Mouse (Mus musculus) heart, embryonic 10.5 days (tissue): ENCODE data around the gene Gstp2. TPM values are rescaled to one million over a fixed set of nuclear protein-coding genes. Genes with fewer than 3 reads are reported as not detected.
A peak's percentile ranks its signal among the peaks of the same experiment; 100 is the strongest.
"Not testable (repeated sequence)": the region's sequence is repeated elsewhere in the genome, so short reads cannot be mapped to it uniquely, and the experiment has no call there.

Experiments
- DNase-seq: peaks from one replicate; pipeline ENCODE4 v3.0.0-alpha.2; 2017; ENCODE audit warnings: low spot score
- H3K27ac ChIP-seq: fragments of 300-500 bp; sonication (generic); 2 replicates; pipeline ENCODE4 v1.5.1; 2016; ENCODE audit warnings: mild to moderate bottlenecking
- H3K27me3 ChIP-seq: fragments of 300-500 bp; sonication (generic); 2 replicates; pipeline ENCODE4 v1.6.1; 2016; ENCODE audit warnings: mild to moderate bottlenecking; ENCODE audit not compliant: poor library complexity, insufficient read depth, severe bottlenecking
- H3K36me3 ChIP-seq: fragments of 300-500 bp; sonication (generic); 2 replicates; pipeline ENCODE4 v1.6.1; 2016; ENCODE audit warnings: mild to moderate bottlenecking, moderate library complexity
- H3K4me1 ChIP-seq: fragments of 300-500 bp; sonication (generic); 2 replicates; pipeline ENCODE4 v1.6.1; 2016; ENCODE audit warnings: mild to moderate bottlenecking
- H3K4me3 ChIP-seq: fragments of 300-500 bp; sonication (generic); 2 replicates; pipeline ENCODE4 v1.5.1; 2016; ENCODE audit warnings: mild to moderate bottlenecking, moderate library complexity
- H3K9me3 ChIP-seq: fragments of 300-500 bp; sonication (generic); 2 replicates; pipeline ENCODE4 v1.6.1; 2016; ENCODE audit warnings: mild to moderate bottlenecking, moderate library complexity
- WGBS: fragments of 180-500 bp; shearing (Covaris S2); methylation state at CpG from one replicate; pipeline ENCODE4 v1.1.7; 2016; 5-methylcytosine and 5-hydroxymethylcytosine counted together
- polyA plus RNA-seq: library from polyadenylated mRNA; unstranded; fragments of >200 nt; fragmentation: Nextera tagmentation; extraction: Ambion mirVana; gene quantifications from 2 replicates; pipeline ENCODE4 v1.2.1, GENCODE M21; 2016

Gstp2 gene
- polyA plus RNA-seq, 1 experiment from 2014 or later = 2.9 TPM

DNA sequence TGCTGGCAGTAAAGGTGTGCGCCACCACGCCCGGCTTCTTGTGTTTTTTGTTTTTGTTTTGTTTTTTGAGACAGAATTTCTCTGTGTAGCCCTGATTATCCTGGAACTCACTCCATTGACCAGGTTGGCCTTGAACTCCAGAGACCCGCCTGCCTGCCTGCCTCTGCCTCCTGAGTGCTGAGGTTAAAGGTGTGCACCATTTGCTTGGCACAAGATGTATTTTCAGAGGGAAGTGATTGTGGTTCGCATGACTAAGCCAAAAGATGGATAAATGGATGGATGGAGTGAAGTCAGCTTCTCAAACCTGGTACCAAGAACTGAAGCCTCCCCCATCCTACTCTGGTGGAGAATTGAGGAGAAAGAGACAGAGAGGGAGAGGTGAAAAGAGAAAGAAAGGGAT is 8.8 kb upstream of the Gstp2 start:
- Histone ChIP-seq H3K4me1 (peaks cover 29% of the 10 kb centered on the region), H3K27me3 (0 out of 2 replicates have a peak, but pooled peaks cover 5% of the 10 kb centered on the region), H3K9me3 (no peaks in the 10 kb centered on the region), H3K4me3 (no peak overlapping the region), H3K27ac (no peak overlapping the region), H3K36me3 (no peaks in the 10 kb centered on the region)
- 83% methylated on average over 5 of the region's 5 CpGs for WGBS
- DNase-seq = no peak

DNA sequence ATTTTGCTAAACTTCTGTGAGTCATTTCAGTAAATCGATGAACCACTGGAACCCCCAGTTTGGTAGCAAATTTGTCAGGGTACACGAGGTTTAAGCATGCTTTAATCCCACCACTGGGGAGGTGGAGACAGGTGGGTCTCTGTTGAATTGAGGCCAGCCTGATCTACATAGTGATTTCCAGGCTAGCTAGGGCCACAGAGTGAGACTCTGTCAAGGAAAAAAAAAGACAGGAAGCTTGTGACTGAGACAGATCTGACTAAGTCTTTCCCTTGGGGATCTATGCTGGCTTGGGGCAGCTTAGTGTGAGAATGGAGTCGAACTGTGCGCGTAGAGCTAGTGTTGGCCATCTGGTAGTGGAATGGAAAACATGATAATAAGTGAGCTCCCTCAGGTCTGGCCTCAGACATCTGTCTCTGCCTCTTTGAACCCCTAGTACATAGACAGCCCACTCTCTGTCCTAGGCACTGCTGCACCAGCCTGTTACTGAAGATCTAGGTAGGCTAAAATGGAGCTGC is 6.8 kb upstream of the Gstp2 start:
- Histone ChIP-seq H3K4me3 (no peak overlapping the region), H3K4me1 (peaks cover 17% of the 10 kb centered on the region), H3K27me3 (0 out of 2 replicates have a peak, but pooled peaks cover 5% of the 10 kb centered on the region), H3K27ac (no peak overlapping the region), H3K36me3 (no peaks in the 10 kb centered on the region), H3K9me3 (no peaks in the 10 kb centered on the region)
- no peak for DNase-seq
- WGBS = 69% methylated on average over 5 of the region's 5 CpGs

DNA sequence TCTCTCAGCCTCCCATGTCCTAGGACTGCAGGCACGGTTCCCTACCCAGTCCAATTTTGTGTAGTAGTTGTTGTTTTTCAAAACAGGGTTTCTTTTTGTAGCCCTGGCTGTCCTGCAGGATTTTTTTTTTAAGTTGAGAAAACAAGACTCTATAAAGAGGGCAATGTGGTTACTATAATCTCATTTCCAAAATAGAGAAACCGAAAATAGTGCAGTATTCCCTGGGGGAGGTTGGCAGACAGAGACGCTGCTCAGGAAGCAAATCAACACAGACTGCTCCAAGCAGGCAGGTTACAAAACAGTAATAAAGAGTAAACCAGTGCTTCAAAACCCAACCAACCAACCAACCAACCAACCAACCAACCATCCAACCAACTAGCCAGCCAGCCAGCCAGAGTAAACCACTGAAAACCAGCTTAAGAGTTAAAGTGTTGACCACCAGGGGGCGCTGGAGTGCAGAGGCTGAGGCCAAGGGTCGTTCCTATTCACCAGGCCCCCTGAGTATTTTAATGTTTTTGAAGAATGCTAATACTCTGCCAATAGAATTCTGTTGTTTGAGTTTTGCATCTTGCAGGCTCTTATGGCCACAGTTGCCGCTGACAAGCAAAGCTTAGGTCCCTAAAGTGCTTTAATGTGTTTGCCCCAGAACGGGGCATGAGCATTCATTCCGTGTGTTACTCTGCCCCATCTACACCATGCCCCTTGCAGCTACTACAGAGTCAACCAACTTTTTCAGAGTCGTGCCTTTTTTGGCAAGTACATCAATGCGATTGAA is 6.1 kb upstream of the Gstp2 start:
- DNase-seq = peak; percentile 76
- WGBS = 50% methylated on average over 10 of the region's 10 CpGs
- H3K4me1 ChIP-seq = peaks cover 15% of the 10 kb centered on the region
- H3K9me3 ChIP-seq = no peaks in the 10 kb centered on the region
- H3K36me3 ChIP-seq = no peaks in the 10 kb centered on the region
- H3K27me3 ChIP-seq = 0 out of 2 replicates have a peak, but pooled peaks cover 5% of the 10 kb centered on the region
- no peak overlapping the region for H3K4me3 ChIP-seq
- H3K27ac ChIP-seq = no peak overlapping the region

DNA sequence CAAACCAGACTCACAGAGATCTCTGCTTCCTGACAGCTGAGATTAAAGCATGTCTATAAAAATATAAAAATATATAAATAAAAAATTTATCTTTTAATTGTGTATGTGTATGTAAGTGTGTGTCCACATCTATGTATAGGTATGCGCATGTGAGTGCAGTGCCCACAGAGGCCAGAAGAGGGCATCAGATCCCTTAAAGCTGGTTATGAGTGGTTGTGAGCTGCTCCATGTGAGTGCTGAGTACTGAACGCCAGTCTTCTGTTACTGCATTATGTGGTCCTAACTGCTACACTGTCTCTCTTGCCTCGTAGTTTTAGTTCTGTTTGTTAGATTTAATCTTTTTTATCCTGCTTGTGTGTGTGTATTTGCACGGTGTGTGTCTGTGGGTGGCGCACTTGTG is 5.2 kb upstream of the Gstp2 start:
- 89% methylated on average over 5 of the region's 5 CpGs for WGBS
- Histone ChIP-seq H3K9me3 (no peaks in the 10 kb centered on the region), H3K4me3 (no peak overlapping the region), H3K27me3 (0 out of 2 replicates have a peak, but pooled peaks cover 5% of the 10 kb centered on the region), H3K4me1 (peaks cover 8% of the 10 kb centered on the region), H3K27ac (no peak overlapping the region), H3K36me3 (no peaks in the 10 kb centered on the region)
- no peak for DNase-seq

DNA sequence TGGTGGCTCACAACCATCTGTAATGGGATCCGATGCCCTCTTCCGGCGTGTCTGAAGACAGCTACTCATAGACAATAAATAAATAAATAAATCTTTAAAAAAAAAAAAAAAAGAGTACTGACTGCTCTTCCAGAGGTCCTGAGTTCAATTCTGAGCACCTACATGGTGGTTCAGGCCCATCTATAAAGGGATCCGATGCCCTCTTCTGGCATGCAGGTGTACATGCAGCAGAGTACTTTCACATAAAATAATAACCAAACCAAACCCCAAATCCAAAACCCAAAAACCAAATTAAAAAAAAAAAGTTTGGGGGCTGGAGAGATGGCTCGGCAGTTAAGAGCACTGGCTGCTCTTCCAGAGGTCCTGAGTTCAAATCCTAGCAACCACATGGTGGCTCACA is 3.2 kb upstream of the Gstp2 start:
- not testable (repeated sequence) for H3K4me1 ChIP-seq, H3K27ac ChIP-seq, H3K4me3 ChIP-seq, H3K9me3 ChIP-seq, H3K27me3 ChIP-seq, H3K36me3 ChIP-seq, DNase-seq
- 69% methylated on average over 5 of the region's 5 CpGs for WGBS

DNA sequence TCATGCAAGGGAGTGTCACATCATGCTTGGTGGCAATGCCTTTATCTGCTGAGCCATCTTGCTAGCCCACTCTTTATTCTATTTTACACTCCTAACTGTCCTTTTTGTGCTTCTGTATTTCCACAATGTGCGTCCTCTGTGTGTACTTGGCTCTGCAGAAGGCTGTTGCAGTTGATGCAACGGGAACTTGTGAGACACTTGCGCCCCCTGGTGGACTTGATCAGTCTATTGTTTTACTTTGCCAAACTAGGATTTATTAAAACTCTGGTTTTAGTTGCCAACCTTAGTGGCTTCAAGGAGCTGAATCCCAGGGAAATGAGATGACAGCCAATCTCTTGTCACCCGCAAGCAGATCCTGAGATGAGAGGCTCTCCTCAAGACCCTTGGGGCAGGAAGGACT is 2.0 kb upstream of the Gstp2 start:
- no peak overlapping the region for H3K27ac ChIP-seq
- no peak overlapping the region for H3K4me3 ChIP-seq
- H3K4me1 ChIP-seq = 0 out of 2 replicates have a peak, but pooled peaks cover 7% of the 10 kb centered on the region
- no peaks in the 10 kb centered on the region for H3K36me3 ChIP-seq
- no peaks in the 10 kb centered on the region for H3K9me3 ChIP-seq
- 21% methylated on average over 4 of the region's 4 CpGs for WGBS
- no peak for DNase-seq
- no peaks in the 10 kb centered on the region for H3K27me3 ChIP-seq

DNA sequence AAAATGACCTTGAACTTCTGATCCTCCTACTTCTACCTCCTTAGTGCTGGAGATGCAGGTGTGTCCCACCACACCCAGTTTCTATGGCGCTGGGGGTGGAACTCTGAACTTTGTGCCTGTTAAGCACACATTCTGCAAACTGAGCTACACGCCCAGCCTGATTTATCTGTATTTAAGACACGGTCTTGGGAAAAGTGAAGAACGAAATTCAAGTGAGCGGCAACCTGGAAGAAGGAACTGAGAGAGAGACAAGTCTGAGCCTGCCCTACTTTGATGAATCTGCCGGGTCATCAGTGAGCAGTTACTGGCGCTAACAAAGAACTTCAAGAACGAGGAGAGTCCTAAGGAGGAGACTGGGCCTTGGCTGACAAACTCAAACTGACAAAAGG is 1.0 kb upstream of the Gstp2 start:
- no peak for DNase-seq
- Histone ChIP-seq H3K9me3 (no peaks in the 10 kb centered on the region), H3K4me3 (no peak overlapping the region), H3K4me1 (0 out of 2 replicates have a peak, but pooled peaks cover 12% of the 10 kb centered on the region), H3K27me3 (no peaks in the 10 kb centered on the region), H3K27ac (no peak overlapping the region), H3K36me3 (no peaks in the 10 kb centered on the region)
- WGBS = 78% methylated on average over 8 of the region's 8 CpGs

DNA sequence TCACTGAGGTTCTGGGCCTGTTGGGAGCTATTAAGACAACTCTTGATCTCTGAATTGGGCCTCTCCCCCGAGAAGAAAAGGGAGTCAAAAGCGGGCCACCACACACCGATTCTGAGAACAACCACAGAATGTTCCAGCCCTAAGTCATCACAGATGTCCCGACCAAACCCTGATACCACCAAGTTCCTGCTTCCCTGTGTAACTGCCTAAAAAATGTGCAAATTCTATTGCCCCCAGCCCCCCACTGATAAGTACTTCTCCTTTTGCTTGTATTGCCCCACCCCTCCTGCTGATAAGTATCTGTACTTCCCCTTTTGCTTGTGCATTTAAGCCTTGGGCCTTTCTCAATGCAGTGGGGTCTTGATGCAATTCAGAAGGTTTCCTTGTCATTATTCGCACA is 1.7 kb downstream of the Gstp2 start:
- H3K27me3 ChIP-seq, H3K27ac ChIP-seq, H3K4me3 ChIP-seq, H3K9me3 ChIP-seq, DNase-seq, H3K36me3 ChIP-seq: not testable (repeated sequence)
- 0 out of 2 replicates have a peak, but pooled peaks cover 13% of the 10 kb centered on the region for H3K4me1 ChIP-seq
- WGBS = 85% methylated on average over 5 of the region's 5 CpGs

DNA sequence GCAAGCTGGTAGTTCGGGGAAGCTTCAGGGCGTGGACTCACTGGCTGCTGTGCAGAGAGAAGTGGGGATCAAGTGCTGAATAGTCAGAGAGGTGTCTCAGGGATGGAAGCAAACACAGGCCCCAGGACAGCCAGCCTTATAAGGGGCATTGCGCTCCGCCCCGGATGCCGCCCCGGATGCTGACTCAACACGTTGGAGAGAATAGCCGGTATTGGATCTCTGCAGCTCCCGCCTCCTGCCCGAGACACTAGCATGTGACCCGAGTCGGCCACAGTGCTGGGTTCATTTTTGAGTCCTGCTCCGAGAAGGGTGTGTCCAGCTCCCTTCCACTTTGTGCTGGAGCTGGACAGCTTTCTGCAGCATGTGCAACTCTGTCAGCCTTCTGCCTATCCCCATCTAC is 3.7 kb downstream of the Gstp2 start:
- H3K27me3 ChIP-seq = no peaks in the 10 kb centered on the region
- no peaks in the 10 kb centered on the region for H3K9me3 ChIP-seq
- no peak for DNase-seq
- H3K27ac ChIP-seq = no peak overlapping the region
- H3K4me1 ChIP-seq = peaks cover 22% of the 10 kb centered on the region
- H3K36me3 ChIP-seq = no peaks in the 10 kb centered on the region
- no peak overlapping the region for H3K4me3 ChIP-seq
- 63% methylated on average over 14 of the region's 14 CpGs for WGBS

DNA sequence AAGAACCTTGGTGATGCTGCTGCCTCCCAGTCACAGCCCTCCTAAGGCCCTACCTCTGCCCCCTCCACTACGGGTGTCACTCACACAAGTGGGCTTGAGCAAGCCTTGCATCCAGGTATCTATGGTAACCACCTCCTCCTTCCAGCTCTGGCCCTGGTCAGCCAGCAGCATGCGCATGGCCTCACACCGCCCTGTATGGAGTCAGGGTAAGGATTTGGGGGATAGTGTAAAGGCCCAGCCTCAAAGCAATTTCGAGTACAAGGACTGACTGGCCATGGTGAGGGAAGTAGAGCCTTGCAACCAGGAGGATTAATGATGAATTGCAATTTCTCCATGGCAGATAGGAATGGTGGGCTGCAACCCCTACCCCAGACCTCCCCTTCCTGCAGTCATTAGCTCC is 4.3 kb downstream of the Gstp2 start:
- not testable (repeated sequence) for H3K27ac ChIP-seq, H3K27me3 ChIP-seq, H3K9me3 ChIP-seq, DNase-seq, H3K36me3 ChIP-seq, H3K4me3 ChIP-seq
- peaks cover 25% of the 10 kb centered on the region for H3K4me1 ChIP-seq
- WGBS = 78% methylated on average over 3 of the region's 4 CpGs

DNA sequence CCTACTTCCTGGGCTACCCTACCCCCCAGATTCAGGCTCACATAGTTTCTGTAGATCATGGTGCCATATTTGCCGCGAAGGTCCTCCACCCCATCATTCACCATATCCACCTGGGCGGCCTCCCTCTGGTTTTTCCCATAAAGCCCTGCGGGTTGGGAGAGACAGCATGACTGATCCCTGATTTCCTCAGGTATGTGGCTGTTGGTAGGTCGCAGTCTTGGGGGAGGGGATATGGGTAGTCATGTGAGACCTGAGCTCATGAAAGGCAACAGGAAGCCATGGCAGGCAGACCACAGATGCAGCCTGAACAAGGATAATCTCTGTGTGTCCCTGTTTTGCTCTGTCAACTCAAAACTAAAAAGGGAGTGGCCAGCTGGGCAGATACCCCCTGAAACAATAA is 4.9 kb downstream of the Gstp2 start:
- 83% methylated on average over 5 of the region's 5 CpGs for WGBS
- not testable (repeated sequence) for DNase-seq, H3K27ac ChIP-seq, H3K27me3 ChIP-seq, H3K9me3 ChIP-seq, H3K36me3 ChIP-seq, H3K4me3 ChIP-seq
- H3K4me1 ChIP-seq = peaks cover 28% of the 10 kb centered on the region

DNA sequence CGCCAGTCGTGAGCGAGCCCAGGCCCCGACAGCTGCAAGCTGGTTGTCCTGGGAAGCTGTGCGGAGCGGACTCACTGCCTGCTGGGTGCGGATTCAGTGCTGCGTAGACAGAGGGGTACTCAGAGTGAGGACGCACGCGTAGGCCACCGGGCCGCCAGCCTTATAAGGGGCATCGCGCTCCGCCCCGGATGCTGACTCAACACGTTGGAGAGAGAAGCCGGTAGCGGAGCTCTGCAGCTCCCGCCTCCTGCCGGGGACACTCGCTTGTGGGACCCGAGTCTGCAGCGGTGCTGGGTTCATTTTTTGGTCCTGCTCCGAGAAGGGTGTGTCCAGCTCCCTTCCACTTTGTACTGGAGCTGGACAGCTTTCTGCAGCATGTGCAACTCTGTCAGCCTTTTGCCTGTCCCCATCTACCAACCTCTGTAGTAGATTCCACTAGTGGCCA is 8.0 kb downstream of the Gstp2 start, which contains the start of gene Gstp1:
Gene Gstp1, minus strand, starts transcription at position 198 of the 445 bp plus-strand sequence.
- WGBS = 0% methylated on average over 26 of the region's 26 CpGs
- peaks cover 25% of the 10 kb centered on the region for H3K4me1 ChIP-seq
- peak within 1 kb of the TSS; percentile 87 for H3K4me3 ChIP-seq
- H3K9me3 ChIP-seq = no peaks in the 10 kb centered on the region
- H3K27ac ChIP-seq = peak within 1 kb of the TSS; percentile 95
- H3K27me3 ChIP-seq = no peaks in the 10 kb centered on the region
- peaks cover 11% of the 10 kb centered on the region; the same call in 1 of the 2 replicates for H3K36me3 ChIP-seq
- peak; percentile 96 for DNase-seq

DNA sequence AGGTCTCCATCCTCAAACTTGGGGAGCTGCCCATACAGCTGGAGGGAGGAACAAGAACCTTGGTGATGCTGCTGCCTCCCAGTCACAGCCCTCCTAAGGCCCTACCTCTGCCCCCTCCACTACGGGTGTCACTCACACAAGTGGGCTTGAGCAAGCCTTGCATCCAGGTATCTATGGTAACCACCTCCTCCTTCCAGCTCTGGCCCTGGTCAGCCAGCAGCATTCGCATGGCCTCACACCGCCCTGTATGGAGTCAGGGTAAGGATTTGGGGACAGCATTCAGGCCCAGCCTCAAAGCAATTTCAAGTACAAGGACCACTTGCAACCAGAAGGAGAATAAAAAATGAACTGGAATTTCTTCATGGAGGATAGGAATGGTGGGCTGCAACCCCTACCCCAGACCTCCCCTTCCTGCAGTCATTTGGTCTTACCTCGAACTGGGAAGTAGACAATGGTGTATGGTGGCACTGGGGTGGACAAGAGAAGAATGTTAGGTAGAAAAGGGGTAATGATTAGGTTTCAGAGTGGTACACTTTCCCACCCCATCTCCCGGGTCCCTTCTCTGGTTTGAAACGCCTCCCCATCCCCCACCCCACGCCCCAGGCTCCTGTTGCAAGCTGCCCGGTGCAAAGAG is 8.6 kb downstream of the Gstp2 start:
- peaks cover 25% of the 10 kb centered on the region for H3K4me1 ChIP-seq
- WGBS = 24% methylated on average over 7 of the region's 8 CpGs
- H3K9me3 ChIP-seq, H3K27me3 ChIP-seq, DNase-seq: not testable (repeated sequence)
- H3K36me3 ChIP-seq = peaks cover 11% of the 10 kb centered on the region; the same call in 1 of the 2 replicates
- H3K4me3 ChIP-seq = peak overlapping the region; percentile 87
- H3K27ac ChIP-seq = peak overlapping the region; percentile 95
